Mouse (Mus musculus) CH12.LX (cell line): ENCODE results near the gene Arhgap25. TPM values are rescaled to one million over a fixed set of nuclear protein-coding genes. Genes with fewer than 3 reads are reported as not detected.

ENCODE experiments used
- DNase-seq: peaks from one replicate; pipeline ENCODE4 v3.0.0-alpha.2; 2013; ENCODE audit errors: extremely low read depth
- H3K27ac ChIP-seq: 2 replicates; pipeline ENCODE4 v1.5.1; 2012; ENCODE audit warnings: low read depth, mild to moderate bottlenecking, control low read depth, moderate library complexity; ENCODE audit not compliant: insufficient read depth
- H3K27me3 ChIP-seq: replicated peaks from 2 replicates; pipeline ENCODE3; 2012; ENCODE audit warnings: inconsistent platforms
- H3K36me3 ChIP-seq, 2 experiments: replicated peaks in 1 of 2; 2 replicates each; pipeline versions ENCODE3 to v1.6.1; 2012; ENCODE audit warnings: inconsistent platforms in 1 of 2, low read length in 1 of 2, mild to moderate bottlenecking in 1 of 2, mixed read lengths in 1 of 2, moderate library complexity in 1 of 2; ENCODE audit not compliant: control insufficient read depth in 1 of 2, insufficient read depth in 1 of 2
- H3K4me1 ChIP-seq, 2 experiments: 2 replicates each; pipeline ENCODE4 v1.6.1; 2012; ENCODE audit warnings: inconsistent platforms in 1 of 2, moderate library complexity in 1 of 2; ENCODE audit not compliant: insufficient read depth in 2 of 2, control insufficient read depth in 1 of 2
- H3K4me2 ChIP-seq: 2 replicates; pipeline ENCODE4 v1.6.1; 2012; ENCODE audit warnings: low read depth, mild to moderate bottlenecking, control low read depth; ENCODE audit not compliant: poor library complexity, insufficient read depth, severe bottlenecking
- H3K4me3 ChIP-seq, 3 experiments: fragments of 150-350 bp in 1 of 3; sonication (generic) in 1 of 3; replicated peaks in 1 of 3; 2 replicates each; pipeline versions ENCODE3 to v1.5.1; 2011 to 2012; ENCODE audit warnings: low read depth in 2 of 3, low read length in 2 of 3, mild to moderate bottlenecking in 2 of 3, moderate library complexity in 2 of 3, control low read depth in 1 of 3, improper control_type of control experiment in 1 of 3, inconsistent platforms in 1 of 3, mixed read lengths in 1 of 3; ENCODE audit not compliant: poor library complexity in 1 of 3
- H3K79me2 ChIP-seq: replicated peaks from 2 replicates; pipeline ENCODE4 v1.6.1; 2012; ENCODE audit warnings: mild to moderate bottlenecking, moderate library complexity; ENCODE audit not compliant: control insufficient read depth, poor library complexity, insufficient read depth, severe bottlenecking; ENCODE audit errors: extremely low read depth
- H3K9ac ChIP-seq: 2 replicates; pipeline ENCODE4 v1.6.1; 2012; ENCODE audit warnings: low read depth, mild to moderate bottlenecking, control low read depth, moderate library complexity; ENCODE audit not compliant: insufficient read depth
- H3K9me3 ChIP-seq: replicated peaks from 2 replicates; pipeline ENCODE3; 2012; ENCODE audit warnings: low read length, inconsistent platforms, mixed read lengths
- CHD2 ChIP-seq: IDR thresholded peaks from 2 replicates; pipeline ENCODE4 v1.6.1; 2011; ENCODE audit warnings: low read length, improper control_type of control experiment
- GABPA ChIP-seq: IDR thresholded peaks from 2 replicates; pipeline ENCODE4 v1.6.1; 2012; ENCODE audit warnings: low read depth, low read length, improper control_type of control experiment, inconsistent platforms; ENCODE audit not compliant: insufficient replicate concordance
- HCFC1 ChIP-seq: IDR thresholded peaks from 2 replicates; pipeline ENCODE4 v1.6.1; 2012; ENCODE audit warnings: low read depth, mild to moderate bottlenecking, inconsistent platforms, low read length, improper control_type of control experiment
- JUND ChIP-seq: conservative IDR thresholded peaks from 2 replicates; pipeline ENCODE4 v1.6.1; 2011; ENCODE audit warnings: low read depth, low read length, improper control_type of control experiment
- NRF1 ChIP-seq: IDR thresholded peaks from 2 replicates; pipeline ENCODE4 v1.6.1; 2014; ENCODE audit warnings: low read depth, mild to moderate bottlenecking, inconsistent platforms, low read length, improper control_type of control experiment, moderate library complexity
- POLR2AphosphoS2 ChIP-seq: IDR thresholded peaks from 2 replicates; pipeline ENCODE4 v1.6.1; 2011; ENCODE audit warnings: low read depth, low read length, improper control_type of control experiment
- RCOR1 ChIP-seq: conservative IDR thresholded peaks from 2 replicates; pipeline ENCODE4 v1.6.1; 2012; ENCODE audit warnings: low read depth, mild to moderate bottlenecking, inconsistent platforms, low read length, improper control_type of control experiment
- SIN3A ChIP-seq: IDR thresholded peaks from 2 replicates; pipeline ENCODE4 v1.6.1; 2012; ENCODE audit warnings: low read length, improper control_type of control experiment, inconsistent platforms
- SMC3 ChIP-seq: IDR thresholded peaks from 2 replicates; pipeline ENCODE4 v1.6.1; 2011; ENCODE audit warnings: low read depth, low read length, improper control_type of control experiment
- TBP ChIP-seq: conservative IDR thresholded peaks from 2 replicates; pipeline ENCODE4 v1.6.1; 2011; ENCODE audit warnings: low read depth, low read length, improper control_type of control experiment
- UBTF ChIP-seq: IDR thresholded peaks from 2 replicates; pipeline ENCODE4 v1.6.1; 2012; ENCODE audit warnings: low read depth, mild to moderate bottlenecking, inconsistent platforms, low read length, improper control_type of control experiment, moderate library complexity
- USF2 ChIP-seq: conservative IDR thresholded peaks from 2 replicates; pipeline ENCODE4 v1.6.1; 2011; ENCODE audit warnings: low read depth, low read length, improper control_type of control experiment
- ZC3H11A ChIP-seq: IDR thresholded peaks from 2 replicates; pipeline ENCODE4 v1.6.1; 2012; ENCODE audit warnings: low read depth, mild to moderate bottlenecking, inconsistent platforms, low read length, improper control_type of control experiment
- ZNF384 ChIP-seq: IDR thresholded peaks from 2 replicates; pipeline ENCODE4 v1.6.1; 2012; ENCODE audit warnings: low read depth, low read length, improper control_type of control experiment, inconsistent platforms
- dilution Hi-C: fragments of 300-500 bp; cut with MboI; formaldehyde crosslinking; loops from 2 replicates; pipeline ENCODE4 v1.14.3; 2020; ENCODE audit warnings: low sequenced_read_pairs; ENCODE audit not compliant: extremely low pct_unique_long_range_greater_than_20kb, extremely low pct_ligation_motif_present
- in situ Hi-C: fragments of 300-500 bp; cut with MboI; formaldehyde crosslinking; loops from 3 replicates; pipeline ENCODE4 v1.14.3; 2019; ENCODE audit warnings: low sequenced_read_pairs, low pct_ligation_motif_present, low pct_unique_long_range_greater_than_20kb, mixed read lengths
- polyA plus RNA-seq: library from polyadenylated mRNA; unstranded; fragments of >175 nt; gene quantifications from 2 replicates; pipeline ENCODE4 v1.2.1, GENCODE M21; 2012; ENCODE audit warnings: low read depth; ENCODE audit not compliant: insufficient read length
- total RNA-seq, 2 experiments: library from RNA; depleted of rRNA; stranded (reverse); fragments of 300-350 nt in 1 of 2; fragments of >200 nt in 1 of 2; gene quantifications; 2 replicates each; pipeline ENCODE4 v1.2.3; 2012 to 2014

Arhgap25 gene
- total and polyA plus RNA-seq, 3 experiments = 11.7 to 16.5 (median 12.5) TPM

DNA sequence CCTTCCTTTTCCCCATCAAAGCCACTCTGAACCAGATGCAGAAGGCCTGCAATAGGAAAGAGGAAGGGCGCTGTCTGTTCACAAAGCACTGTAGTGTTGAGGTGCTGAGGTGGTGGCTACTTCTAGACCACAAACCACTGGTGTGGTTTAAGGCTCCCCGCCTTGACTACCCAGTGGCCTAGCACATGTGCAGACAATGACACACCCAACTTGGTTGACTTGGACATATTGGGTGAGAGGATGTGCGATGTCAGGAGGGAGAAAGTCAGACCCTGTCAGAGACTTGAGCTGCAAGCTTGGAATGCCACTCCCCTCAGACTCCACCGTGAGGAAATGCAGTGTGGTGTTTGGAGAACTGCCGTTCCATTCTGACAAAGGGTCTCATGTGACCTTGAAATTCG is 8.1 kb upstream of the Arhgap25 start (continued):
- TF ChIP-seq ZNF384 (no peak), TBP (no peak), POLR2AphosphoS2 (no peak), CHD2 (no peak)

DNA sequence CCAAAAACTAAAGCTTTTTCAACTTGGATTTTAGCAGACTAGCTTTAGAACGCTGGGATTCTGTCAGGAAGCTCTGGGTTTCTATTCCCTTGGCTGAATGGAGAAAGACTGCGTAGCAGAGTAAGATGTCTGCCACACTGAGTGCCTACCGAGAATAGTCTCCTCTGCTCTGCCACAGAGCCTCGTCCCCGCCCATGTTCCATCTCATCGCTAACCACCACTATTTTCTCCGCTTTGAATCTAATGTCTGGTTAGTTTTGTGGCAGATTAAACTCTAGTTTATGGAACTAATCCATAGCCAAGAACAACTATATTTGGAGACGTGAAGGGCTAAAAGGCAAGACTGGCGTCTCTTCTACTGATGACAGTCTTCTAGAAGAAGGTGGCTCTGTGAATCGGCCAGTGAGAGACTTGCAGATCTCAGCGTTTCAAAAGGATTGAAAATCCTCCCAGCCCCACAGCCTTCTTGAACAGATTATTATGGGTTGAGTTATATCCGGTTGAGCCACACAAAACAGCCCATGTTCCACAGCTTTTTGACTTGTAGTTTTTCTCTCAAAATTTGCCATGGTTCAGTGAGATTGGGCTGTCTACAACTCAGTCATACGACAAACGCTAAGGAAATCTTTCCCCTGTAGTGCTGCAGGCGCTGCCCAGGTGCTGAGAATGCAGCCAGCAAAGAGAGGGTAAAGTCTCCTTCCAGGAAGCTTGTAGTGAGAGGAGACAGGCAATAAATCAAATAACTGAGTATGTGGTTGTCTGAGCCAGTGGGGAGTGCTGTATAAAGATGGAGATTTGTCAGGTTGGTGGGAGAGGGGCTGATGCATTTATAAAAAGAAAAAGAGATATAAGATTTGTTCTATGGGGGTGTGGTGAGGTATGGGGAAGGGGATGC is 5.6 kb upstream of the Arhgap25 start:
- in situ Hi-C loops = no loop called here
- dilution Hi-C loops = no loop called here
- Histone ChIP-seq H3K36me3 (no peaks in the 10 kb centered on the region), H3K4me1 (peaks cover 27 to 73% of the 10 kb centered on the region in 2 experiments), H3K4me2 (peak overlapping the region; percentile 19; the same call in 1 of the 2 replicates), H3K79me2 (no peaks in the 10 kb centered on the region), H3K27me3 (peaks cover 20% of the 10 kb centered on the region), H3K4me3 (no peak overlapping the region), H3K9me3 (no peaks in the 10 kb centered on the region), H3K27ac (no peak overlapping the region), H3K9ac (no peak overlapping the region)
- DNase-seq = no peak
- TF ChIP-seq UBTF (no peak), TBP (no peak), NRF1 (no peak), ZC3H11A (no peak), SIN3A (no peak), HCFC1 (no peak), SMC3 (no peak), JUND (no peak)

DNA sequence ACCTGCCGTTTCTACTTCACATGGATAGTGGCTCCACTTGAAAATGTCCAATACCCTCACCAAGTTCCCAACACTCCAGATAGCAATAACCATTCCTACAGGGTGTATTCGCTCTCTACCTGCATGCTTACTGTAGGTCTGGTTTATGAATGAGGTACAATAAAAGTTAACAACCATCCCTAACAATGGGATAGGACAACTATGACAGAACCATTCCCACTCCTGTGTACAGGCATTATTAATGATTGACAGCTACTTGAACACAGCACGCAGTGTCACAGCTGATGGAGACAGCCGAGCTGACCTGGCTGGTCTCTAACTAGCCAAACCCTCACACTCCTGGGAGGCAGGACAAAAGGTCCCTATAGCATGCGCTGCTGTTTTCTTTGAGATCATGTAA is 4.6 kb upstream of the Arhgap25 start:
- DNase-seq = no peak
- dilution Hi-C loops = no loop called here
- H3K4me1 ChIP-seq = peaks cover 27 to 75% of the 10 kb centered on the region in 2 experiments
- no peak for TF ChIP-seq RCOR1
- no peak for TF ChIP-seq NRF1
- no peak for TF ChIP-seq USF2
- no peak for TF ChIP-seq TBP
- no peak for TF ChIP-seq GABPA
- TF ChIP-seq, all 38 proteins: peak for 0
- H3K79me2 ChIP-seq = peaks cover 3% of the 10 kb centered on the region; the same call in 1 of the 2 replicates
- H3K9ac ChIP-seq = no peak overlapping the region
- no peaks in the 10 kb centered on the region for H3K36me3 ChIP-seq
- H3K4me2 ChIP-seq = no peak overlapping the region
- H3K27me3 ChIP-seq = peaks cover 14% of the 10 kb centered on the region
- H3K4me3 ChIP-seq = no peak overlapping the region
- no peaks in the 10 kb centered on the region for H3K9me3 ChIP-seq
- no peak overlapping the region for H3K27ac ChIP-seq
- in situ Hi-C loops = no loop called here
